Mouse (Mus musculus): ENCODE measurements at regions not wholly inside any gene's neighbourhood (a gene's known extent, or its start where the extent isn't known, plus 50 kb on each side); places are given as distances from the start of the nearest gene placed in this dataset. TPM values are rescaled to one million over a fixed set of nuclear protein-coding genes. Genes with fewer than 3 reads are reported as not detected.

- no peak overlapping the region for H3K4me2 ChIP-seq
Observed at GRCm38 (mm10) chr2:159760806-159761205, 573.2 kb downstream of the Gm826 start.

GRCm38 (mm10) chr2:159763115-159763514 lies 570.8 kb downstream of the Gm826 start:
- Histone ChIP-seq H3K36me3 (no peaks in the 10 kb centered on the region), H3K9me3 (no peaks in the 10 kb centered on the region), H3K27ac (no peak overlapping the region), H3K27me3 (no peaks in the 10 kb centered on the region), H3K4me2 (no peak overlapping the region), H3K4me1 (replicated peaks) (peaks cover 5% of the 10 kb centered on the region; the same call in 1 of the 2 replicates), H3K4me3 (replicated peaks) (no peak overlapping the region), H3K9ac (replicated peaks) (no peak overlapping the region)
- 46% methylated on average over 6 of the region's 6 CpGs for WGBS
- ATAC-seq (ENCODE audit: insufficient number of reproducible peaks, insufficient read depth, low FRiP score, low TSS enrichment, low read depth), result no peak

More at GRCm38 (mm10) chr2:159760806-159761205, 573.2 kb downstream of the Gm826 start:
- H3K4me1 ChIP-seq (replicated peaks), result peaks cover 10% of the 10 kb centered on the region; the same call in 1 of the 2 replicates
- H3K9ac ChIP-seq (replicated peaks), result no peak overlapping the region
- no peaks in the 10 kb centered on the region for H3K27me3 ChIP-seq
- WGBS, result 85% methylated on average over 6 of the region's 6 CpGs
- H3K27ac ChIP-seq, result no peak overlapping the region
- no peaks in the 10 kb centered on the region for H3K36me3 ChIP-seq
- ATAC-seq (ENCODE audit: insufficient number of reproducible peaks, insufficient read depth, low FRiP score, low TSS enrichment, low read depth), result no peak
- H3K4me3 ChIP-seq (replicated peaks), result no peak overlapping the region
- no peaks in the 10 kb centered on the region for H3K9me3 ChIP-seq

Small RNA genes in the stretch of these regions (microRNA-seq; reads per million reads assigned to microRNA genes)
- not detected for gene Gm44319

Data from limb, embryonic 12.5 days (tissue).